Mouse (Mus musculus) MEL (cell line): Measurements from ENCODE around the gene Aff1. TPM values are rescaled to one million over a fixed set of nuclear protein-coding genes. Genes with fewer than 3 reads are reported as not detected.

Experiments
- DNase-seq: peaks from one replicate; pipeline ENCODE4 v3.0.0; 2011; ENCODE audit warnings: low read depth, low spot score
- H3K27ac ChIP-seq: 2 replicates; pipeline ENCODE4 v1.5.1; 2012; ENCODE audit warnings: low read depth, mild to moderate bottlenecking, control low read depth, low read length, moderate library complexity; ENCODE audit not compliant: control insufficient read depth
- H3K27me3 ChIP-seq, 2 experiments: fragments of 150-350 bp in 1 of 2; sonication (generic) in 1 of 2; 2 replicates each; pipeline ENCODE4 v1.6.1; 2012; ENCODE audit warnings: low read length in 2 of 2, mild to moderate bottlenecking in 2 of 2, improper control_type of control experiment in 1 of 2, moderate library complexity in 1 of 2; ENCODE audit not compliant: insufficient read depth in 2 of 2, control insufficient read depth in 1 of 2
- H3K36me3 ChIP-seq, 2 experiments: 2 replicates each; pipeline ENCODE4 v1.6.1; 2012 to 2014; ENCODE audit warnings: low read length in 2 of 2, improper control_type of control experiment in 1 of 2, inconsistent platforms in 1 of 2, mild to moderate bottlenecking in 1 of 2; ENCODE audit not compliant: insufficient read depth in 2 of 2, control insufficient read depth in 1 of 2
- H3K4me1 ChIP-seq, 2 experiments: fragments of 150-350 bp in 1 of 2; sonication (generic) in 1 of 2; 2 replicates each; pipeline ENCODE4 v1.6.1; 2012; ENCODE audit warnings: low read length in 2 of 2, improper control_type of control experiment in 1 of 2, mild to moderate bottlenecking in 1 of 2; ENCODE audit not compliant: insufficient read depth in 2 of 2, control insufficient read depth in 1 of 2
- H3K4me3 ChIP-seq, 2 experiments: fragments of 150-350 bp in 1 of 2; sonication (generic) in 1 of 2; 2 replicates each; pipeline ENCODE4 v1.5.1; 2012; ENCODE audit warnings: low read depth in 2 of 2, low read length in 2 of 2, mild to moderate bottlenecking in 2 of 2, moderate library complexity in 2 of 2, control low read depth in 1 of 2, improper control_type of control experiment in 1 of 2; ENCODE audit not compliant: control insufficient read depth in 1 of 2, insufficient read depth in 1 of 2
- H3K79me2 ChIP-seq: 2 replicates; pipeline ENCODE4 v1.6.1; 2012; ENCODE audit warnings: mild to moderate bottlenecking, low read length, moderate library complexity; ENCODE audit not compliant: control insufficient read depth, poor library complexity, insufficient read depth
- H3K9ac ChIP-seq: 2 replicates; pipeline ENCODE4 v1.6.1; 2012; ENCODE audit warnings: low read depth, mild to moderate bottlenecking, control low read depth, low read length, moderate library complexity; ENCODE audit not compliant: control insufficient read depth, poor library complexity, severe bottlenecking
- H3K9me3 ChIP-seq: fragments of 150-350 bp; sonication (generic); replicated peaks from 2 replicates; pipeline ENCODE4 v1.6.1; 2012; ENCODE audit warnings: mild to moderate bottlenecking, low read length, improper control_type of control experiment, moderate library complexity; ENCODE audit not compliant: insufficient read depth
- BHLHE40 ChIP-seq: IDR thresholded peaks from 2 replicates; pipeline ENCODE4 v1.6.1; 2012; ENCODE audit warnings: low read depth, mild to moderate bottlenecking, inconsistent platforms, low read length, improper control_type of control experiment, borderline replicate concordance
- CHD1 ChIP-seq: IDR thresholded peaks from 2 replicates; pipeline ENCODE4 v1.6.1; 2012; ENCODE audit warnings: low read depth, mild to moderate bottlenecking, inconsistent platforms, low read length, improper control_type of control experiment
- ELF1 ChIP-seq: IDR thresholded peaks from 2 replicates; pipeline ENCODE4 v1.6.1; 2014; ENCODE audit warnings: low read depth, mild to moderate bottlenecking, inconsistent platforms, low read length, improper control_type of control experiment, moderate library complexity
- EP300 ChIP-seq, 2 experiments: IDR thresholded peaks; 2 replicates each; pipeline ENCODE4 v1.6.1; 2011; ENCODE audit warnings: improper control_type of control experiment in 2 of 2, low read length in 2 of 2, low read depth in 1 of 2, mild to moderate bottlenecking in 1 of 2
- ETS1 ChIP-seq: IDR thresholded peaks from 2 replicates; pipeline ENCODE4 v1.6.1; 2012; ENCODE audit warnings: low read depth, mild to moderate bottlenecking, inconsistent platforms, low read length, improper control_type of control experiment, moderate library complexity
- GABPA ChIP-seq: IDR thresholded peaks from 2 replicates; pipeline ENCODE4 v1.6.1; 2012; ENCODE audit warnings: low read depth, mild to moderate bottlenecking, inconsistent platforms, low read length, improper control_type of control experiment, moderate library complexity
- GATA1 ChIP-seq: IDR thresholded peaks from 2 replicates; pipeline ENCODE4 v1.6.1; 2011; ENCODE audit warnings: low read depth, low read length, improper control_type of control experiment
- HCFC1 ChIP-seq: IDR thresholded peaks from 2 replicates; pipeline ENCODE4 v1.6.1; 2012; ENCODE audit warnings: low read depth, mild to moderate bottlenecking, inconsistent platforms, low read length, improper control_type of control experiment, moderate library complexity
- KAT2A ChIP-seq: conservative IDR thresholded peaks from 2 replicates; pipeline ENCODE4 v1.6.1; 2012; ENCODE audit warnings: low read depth, low read length, improper control_type of control experiment, inconsistent platforms
- MAFK ChIP-seq: IDR thresholded peaks from 2 replicates; pipeline ENCODE4 v1.6.1; 2011; ENCODE audit warnings: low read depth, mild to moderate bottlenecking, low read length, improper control_type of control experiment, borderline replicate concordance
- MAX ChIP-seq: IDR thresholded peaks from 2 replicates; pipeline ENCODE4 v1.6.1; 2011; ENCODE audit warnings: low read length, improper control_type of control experiment
- MAZ ChIP-seq: IDR thresholded peaks from 2 replicates; pipeline ENCODE4 v1.6.1; 2012; ENCODE audit warnings: low read depth, mild to moderate bottlenecking, inconsistent platforms, low read length, improper control_type of control experiment
- MEF2A ChIP-seq: IDR thresholded peaks from 2 replicates; pipeline ENCODE4 v1.6.1; 2014; ENCODE audit warnings: low read depth, mild to moderate bottlenecking, inconsistent platforms, low read length, improper control_type of control experiment; ENCODE audit not compliant: poor library complexity, insufficient replicate concordance, severe bottlenecking; ENCODE audit errors: extremely low read depth
- MXI1 ChIP-seq: IDR thresholded peaks from 2 replicates; pipeline ENCODE4 v1.6.1; 2011; ENCODE audit warnings: mild to moderate bottlenecking, low read depth, low read length, improper control_type of control experiment
- MYB ChIP-seq: IDR thresholded peaks from 2 replicates; pipeline ENCODE4 v1.6.1; 2011; ENCODE audit warnings: mild to moderate bottlenecking, low read depth, low read length, improper control_type of control experiment
- NELFE ChIP-seq: IDR thresholded peaks from 2 replicates; pipeline ENCODE4 v1.6.1; 2011; ENCODE audit warnings: low read depth, low read length, improper control_type of control experiment
- POLR2A ChIP-seq, 2 experiments: IDR thresholded peaks; 2 replicates each; pipeline ENCODE4 v1.6.1; 2011 to 2012; ENCODE audit warnings: low read length in 2 of 2, mild to moderate bottlenecking in 2 of 2, control low read depth in 1 of 2, improper control_type of control experiment in 1 of 2, low read depth in 1 of 2, moderate library complexity in 1 of 2; ENCODE audit not compliant: control insufficient read depth in 1 of 2, insufficient read depth in 1 of 2, poor library complexity in 1 of 2
- POLR2AphosphoS2 ChIP-seq: IDR thresholded peaks from 2 replicates; pipeline ENCODE4 v1.6.1; 2011; ENCODE audit warnings: low read length, improper control_type of control experiment
- POLR2AphosphoS5 ChIP-seq: IDR thresholded peaks from 2 replicates; pipeline ENCODE4 v1.6.1; 2012; ENCODE audit warnings: low read depth, borderline replicate concordance, mild to moderate bottlenecking, inconsistent platforms, low read length, moderate library complexity, mixed read lengths
- RCOR1 ChIP-seq: IDR thresholded peaks from 2 replicates; pipeline ENCODE4 v1.6.1; 2012; ENCODE audit warnings: low read depth, mild to moderate bottlenecking, inconsistent platforms, low read length, improper control_type of control experiment
- SIN3A ChIP-seq: IDR thresholded peaks from 2 replicates; pipeline ENCODE4 v1.6.1; 2012; ENCODE audit warnings: low read length, improper control_type of control experiment, inconsistent platforms
- TAL1 ChIP-seq: IDR thresholded peaks from 2 replicates; pipeline ENCODE4 v1.6.1; 2012; ENCODE audit warnings: mild to moderate bottlenecking, inconsistent platforms, low read length, moderate library complexity, mixed read lengths
- TBP ChIP-seq: IDR thresholded peaks from 2 replicates; pipeline ENCODE4 v1.8.0; 2011; ENCODE audit warnings: low read depth, low read length, improper control_type of control experiment
- TCF12 ChIP-seq: IDR thresholded peaks from 2 replicates; pipeline ENCODE4 v1.6.1; 2014; ENCODE audit warnings: low read depth, mild to moderate bottlenecking, inconsistent platforms, low read length, improper control_type of control experiment, moderate library complexity
- UBTF ChIP-seq: IDR thresholded peaks from 2 replicates; pipeline ENCODE4 v1.6.1; 2012; ENCODE audit warnings: low read depth, mild to moderate bottlenecking, inconsistent platforms, low read length, improper control_type of control experiment, moderate library complexity, borderline replicate concordance; ENCODE audit not compliant: insufficient read depth
- USF1 ChIP-seq: IDR thresholded peaks from 2 replicates; pipeline ENCODE4 v1.6.1; 2014; ENCODE audit warnings: low read depth, mild to moderate bottlenecking, inconsistent platforms, low read length, improper control_type of control experiment, moderate library complexity
- ZNF384 ChIP-seq: IDR thresholded peaks from 2 replicates; pipeline ENCODE4 v1.6.1; 2012; ENCODE audit warnings: low read depth, mild to moderate bottlenecking, inconsistent platforms, low read length, improper control_type of control experiment
- polyA plus RNA-seq, 2 experiments: library from polyadenylated mRNA; stranded (reverse) in 1 of 2; unstranded in 1 of 2; fragments of >175 nt in 1 of 2; fragments of >200 nt in 1 of 2; gene quantifications; 2 replicates each; pipeline versions ENCODE4 v1.2.1 to v1.2.4; 2012; ENCODE audit warnings: low replicate concordance in 2 of 2, low read depth in 1 of 2; ENCODE audit not compliant: insufficient read length in 2 of 2, insufficient read depth in 1 of 2, missing spikeins in 1 of 2
- total RNA-seq: library from RNA; depleted of rRNA; stranded (reverse); fragments of 300-350 nt; gene quantifications from 2 replicates; pipeline ENCODE4 v1.2.3, GENCODE M21; 2012

Gene Aff1
- total and polyA plus RNA-seq, 3 experiments = 5.4 to 13.4 TPM; not detected in 1

DNA sequence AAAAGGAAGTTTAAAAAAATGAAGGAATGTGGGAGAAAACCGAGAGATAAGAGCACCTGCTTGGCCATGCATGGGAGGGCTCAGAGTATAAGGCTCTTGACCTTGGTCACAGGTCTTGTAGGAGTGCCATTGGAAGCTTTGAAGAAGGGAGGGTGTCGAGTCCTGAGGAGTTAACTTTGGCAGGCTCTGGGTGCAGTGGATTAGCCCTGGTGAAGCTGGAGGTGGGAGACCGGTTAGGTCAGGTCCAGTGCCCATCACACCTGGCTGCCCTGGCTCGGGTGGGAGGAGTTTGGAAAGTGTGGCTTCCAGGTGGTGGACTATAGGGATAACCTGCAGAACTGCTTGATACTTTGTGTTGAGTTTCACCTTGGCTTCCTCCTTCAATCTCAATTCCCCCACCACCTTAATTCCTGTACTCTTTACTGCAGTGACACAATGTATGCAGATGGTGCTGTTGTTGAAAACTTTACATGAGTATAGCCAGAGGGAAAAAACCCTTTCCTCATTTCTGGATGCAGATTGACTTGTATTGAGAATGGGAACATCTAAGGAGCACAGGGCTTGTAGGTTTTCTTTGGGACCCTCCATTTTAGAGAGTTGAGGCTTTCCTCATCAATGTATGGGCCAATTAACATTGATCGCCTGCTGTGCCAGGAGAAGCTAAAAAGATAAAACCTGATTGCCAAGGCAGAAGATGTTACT lies 43.4 kb downstream of the Aff1 start:
- TF ChIP-seq TBP (no peak), POLR2AphosphoS2 (no peak), KAT2A (no peak), ELF1 (no peak), RCOR1 (no peak), POLR2AphosphoS5 (no peak), TCF12 (no peak), ETS1 (peak; percentile 27; the same call in 1 of the 2 replicates), TAL1 (0 out of 2 replicates have a peak, but pooled peaks have one; percentile 11), MAX (0 out of 2 replicates have a peak, but pooled peaks have one; percentile 16), CHD1 (no peak), SIN3A (no peak), ZNF384 (0 out of 2 replicates have a peak, but pooled peaks have one; percentile 59)
- H3K9ac ChIP-seq = no peak overlapping the region
- H3K27ac ChIP-seq = no peak overlapping the region
- no peak for DNase-seq
- H3K4me3 ChIP-seq = no peak overlapping the region
- no peaks in the 10 kb centered on the region for H3K79me2 ChIP-seq
- peaks cover 2 to 27% of the 10 kb centered on the region in 2 experiments for H3K4me1 ChIP-seq
- peaks cover 0 to 34% of the 10 kb centered on the region in 2 experiments; a peak in 2 of 4 replicates for H3K36me3 ChIP-seq
- no peaks in the 10 kb centered on the region for H3K9me3 ChIP-seq
- no peaks in the 10 kb centered on the region for H3K27me3 ChIP-seq

DNA sequence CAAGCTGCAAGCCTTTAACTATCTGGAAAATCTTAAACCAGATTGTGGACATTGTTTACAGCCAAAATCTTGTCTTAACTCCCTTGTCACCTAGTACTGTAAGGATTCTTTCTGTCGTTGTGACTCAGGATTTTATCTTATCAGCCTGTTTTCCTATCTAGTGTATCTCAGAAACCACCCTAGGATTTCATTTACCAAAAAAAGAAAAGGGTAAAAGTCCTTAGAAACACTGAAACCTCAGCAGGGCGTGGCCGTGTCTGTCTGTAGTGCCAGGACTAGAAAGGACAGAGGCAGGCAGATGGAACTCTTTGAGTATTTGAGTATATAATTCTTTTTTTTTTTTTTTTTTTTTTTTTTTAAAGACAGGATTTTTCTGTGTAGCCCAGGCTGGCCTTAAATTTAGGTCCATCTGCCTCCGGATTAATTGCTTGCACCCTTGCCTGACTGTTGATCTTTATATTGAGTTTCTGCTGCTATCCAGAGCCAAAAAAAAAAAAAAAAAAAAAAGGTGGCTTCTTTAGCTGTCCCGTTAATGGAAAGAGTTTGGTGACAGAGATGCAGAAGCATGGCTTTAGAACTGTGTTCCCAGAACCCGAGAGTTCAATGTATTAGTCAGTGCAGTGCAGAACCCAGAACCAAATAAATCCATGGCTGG lies 44.5 kb downstream of the Aff1 start:
- Histone ChIP-seq H3K27me3 (no peaks in the 10 kb centered on the region), H3K27ac (peak overlapping the region; percentile 79), H3K4me1 (peaks cover 2 to 27% of the 10 kb centered on the region in 2 experiments), H3K9ac (peak overlapping the region; percentile 65), H3K36me3 (peaks cover 0 to 34% of the 10 kb centered on the region in 2 experiments; a peak in 2 of 4 replicates), H3K79me2 (no peaks in the 10 kb centered on the region), H3K4me3 (peak overlapping the region; percentile 34 to 35), H3K9me3 (no peaks in the 10 kb centered on the region)
- DNase-seq = no peak
- TF ChIP-seq HCFC1 = no peak
- TF ChIP-seq MAZ = no peak
- TF ChIP-seq RCOR1 = peak; percentile 58
- no peak for TF ChIP-seq MEF2A
- TF ChIP-seq TCF12 = no peak
- TF ChIP-seq GABPA = no peak
- TF ChIP-seq EP300 (IDR thresholded peaks at IDR 0.05; ENCODE audit: low read depth in 1 of 2, low read length in 2 of 2) = 0 out of 4 replicates have a peak, but pooled peaks of 1 of the 2 experiments have one; percentile 35
- peak; percentile 94 for TF ChIP-seq ZNF384
- no peak for TF ChIP-seq KAT2A
- TF ChIP-seq USF1 = no peak
- no peak for TF ChIP-seq NELFE
- no peak for TF ChIP-seq CHD1
- TF ChIP-seq MXI1 = 0 out of 2 replicates have a peak, but pooled peaks have one; percentile 3
- no peak for TF ChIP-seq ETS1
- peak; percentile 59 for TF ChIP-seq GATA1
- no peak for TF ChIP-seq MYB
- TF ChIP-seq UBTF = no peak
- no peak for TF ChIP-seq MAFK
- TF ChIP-seq POLR2A (IDR thresholded peaks at IDR 0.05; ENCODE audit: control insufficient read depth in 1 of 2, insufficient read depth in 1 of 2, low read depth in 1 of 2, low read length in 2 of 2, poor library complexity in 1 of 2) = no peak
- TF ChIP-seq BHLHE40 = no peak
- TF ChIP-seq SIN3A = 0 out of 2 replicates have a peak, but pooled peaks have one; percentile 12
- TF ChIP-seq TAL1 = no peak
- TF ChIP-seq TBP = no peak
